Mouse (Mus musculus) midbrain, embryonic 13.5 days (tissue): Measurements from ENCODE around the gene Suds3. TPM values are rescaled to one million over a fixed set of nuclear protein-coding genes. Genes with fewer than 3 reads are reported as not detected.
A peak's percentile ranks its signal among the peaks of the same experiment; 100 is the strongest.

Source experiments
- ATAC-seq: fragments of 200-750 bp; cut with Nextera tagmentation; 2 replicates; pipeline ENCODE4 v1.8.0; 2017; ENCODE audit warnings: mild to moderate bottlenecking, moderate TSS enrichment, moderate library complexity
- H3K27ac ChIP-seq: fragments of 300-500 bp; sonication (generic); 2 replicates; pipeline ENCODE4 v1.5.1; 2015; ENCODE audit warnings: inconsistent platforms, mild to moderate bottlenecking, moderate library complexity
- H3K27me3 ChIP-seq: fragments of 300-500 bp; sonication (generic); 2 replicates; pipeline ENCODE4 v1.6.1; 2015; ENCODE audit warnings: mild to moderate bottlenecking, inconsistent platforms
- H3K36me3 ChIP-seq: fragments of 300-500 bp; sonication (generic); 2 replicates; pipeline ENCODE4 v1.6.1; 2015; ENCODE audit warnings: mild to moderate bottlenecking, inconsistent platforms
- H3K4me1 ChIP-seq: fragments of 300-500 bp; sonication (generic); replicated peaks from 2 replicates; pipeline ENCODE4 v1.6.1; 2015; ENCODE audit warnings: inconsistent platforms
- H3K4me2 ChIP-seq: fragments of 300-500 bp; sonication (generic); replicated peaks from 2 replicates; pipeline ENCODE4 v1.6.1; 2015; ENCODE audit warnings: moderate library complexity, mild to moderate bottlenecking, inconsistent platforms
- H3K4me3 ChIP-seq: fragments of 300-500 bp; sonication (generic); replicated peaks from 2 replicates; pipeline ENCODE4 v1.5.1; 2015; ENCODE audit warnings: mild to moderate bottlenecking, inconsistent platforms
- H3K9ac ChIP-seq: fragments of 300-500 bp; sonication (generic); replicated peaks from 2 replicates; pipeline ENCODE4 v1.6.1; 2015; ENCODE audit warnings: mild to moderate bottlenecking, inconsistent platforms
- H3K9me3 ChIP-seq: fragments of 300-500 bp; sonication (generic); 2 replicates; pipeline ENCODE4 v1.6.1; 2016; ENCODE audit warnings: mild to moderate bottlenecking, inconsistent platforms
- WGBS: fragments of 180-500 bp; shearing (Covaris S2); methylation state at CpG from one replicate; pipeline ENCODE4 v1.1.7; 2015; 5-methylcytosine and 5-hydroxymethylcytosine counted together
- polyA plus RNA-seq: library from polyadenylated mRNA; unstranded; fragments of >200 nt; fragmentation: Nextera tagmentation; extraction: Ambion mirVana; gene quantifications from 2 replicates; pipeline ENCODE4 v1.2.1, GENCODE M21; 2015

Gene Suds3
- polyA plus RNA-seq, 1 experiment from 2014 or later: 90.1 TPM

DNA sequence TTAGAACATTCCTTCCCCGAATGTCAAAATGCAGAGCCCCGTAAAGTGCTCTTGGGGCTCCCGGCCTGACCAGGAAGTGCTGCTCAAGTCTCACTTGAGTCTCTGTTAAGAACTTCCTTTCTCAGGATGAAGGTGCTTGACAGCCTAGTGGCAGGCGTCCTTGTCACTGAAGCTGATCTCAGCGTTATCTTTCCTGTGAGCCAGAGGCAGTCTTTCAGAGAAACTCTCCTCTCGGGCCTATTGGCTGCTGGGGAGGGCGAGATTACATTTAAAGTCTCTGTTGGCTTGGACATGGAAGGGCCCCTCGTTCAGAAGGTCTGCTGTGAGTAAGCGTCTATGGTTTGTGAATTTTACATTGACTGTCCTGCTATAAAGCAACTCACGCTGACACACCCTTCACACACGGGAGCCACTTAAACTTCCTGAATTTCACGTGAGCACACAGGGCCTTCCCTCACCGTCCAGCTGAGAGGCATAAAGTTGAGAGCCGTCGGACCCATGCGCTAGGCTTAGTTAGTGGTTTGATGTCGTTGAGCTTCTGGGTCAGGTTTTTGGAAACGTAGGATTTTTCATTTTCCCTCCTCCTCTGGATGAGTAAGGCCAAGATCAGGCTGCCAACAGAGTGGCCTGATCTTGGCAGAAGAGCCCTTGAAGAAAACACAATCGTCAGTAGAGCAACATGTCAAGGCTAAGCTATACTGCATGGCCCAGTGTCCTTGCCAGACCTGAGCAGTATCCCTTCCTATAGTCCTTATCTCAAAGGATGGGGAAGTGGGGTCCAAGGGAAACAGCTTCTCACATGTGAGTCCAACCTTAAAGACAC, 18.4 kb upstream of the Suds3 start:
- 81% methylated on average over 19 of the region's 19 CpGs for whole genome bisulfite sequencing
- Histone ChIP-seq H3K27me3 (no peaks in the 10 kb centered on the region), H3K9me3 (no peaks in the 10 kb centered on the region), H3K9ac (no peak overlapping the region), H3K27ac (no peak overlapping the region), H3K4me1 (peaks cover 12% of the 10 kb centered on the region), H3K4me2 (no peak overlapping the region), H3K4me3 (no peak overlapping the region), H3K36me3 (no peaks in the 10 kb centered on the region)
- ATAC-seq: no peak

DNA sequence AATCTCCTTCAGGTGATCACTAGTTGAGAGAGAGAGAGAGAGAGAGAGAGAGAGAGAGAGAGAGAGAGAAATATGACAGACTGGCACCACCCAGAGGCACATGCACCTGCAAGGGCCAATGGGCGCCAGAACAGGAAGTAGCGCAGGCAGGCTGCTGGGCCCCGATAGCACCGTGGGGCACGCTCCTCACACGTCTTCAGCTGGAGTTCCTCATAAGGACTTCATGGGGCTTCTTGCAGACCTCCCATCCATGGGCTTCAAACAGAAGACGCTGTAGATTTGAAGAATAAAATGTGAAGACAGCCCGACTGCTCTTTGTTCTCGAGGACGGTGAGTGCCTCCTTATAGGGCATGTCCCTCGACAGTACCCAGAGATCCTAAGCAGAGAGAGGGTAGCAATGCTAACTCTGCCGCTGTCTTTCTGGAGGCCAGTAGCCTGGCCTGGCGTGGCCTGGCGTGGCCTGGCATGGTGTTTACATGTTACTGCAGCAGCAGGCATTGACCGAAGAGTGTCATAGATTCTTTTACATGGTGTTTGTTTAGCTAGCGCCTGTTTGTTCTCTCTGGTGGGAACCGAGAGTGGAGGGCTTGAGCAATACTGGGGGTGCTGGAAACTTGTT, 17.6 kb upstream of the Suds3 start:
- WGBS: 91% methylated on average over 17 of the region's 17 CpGs
- no peak for ATAC-seq
- H3K9ac ChIP-seq: no peak overlapping the region
- no peaks in the 10 kb centered on the region for H3K9me3 ChIP-seq
- H3K4me2 ChIP-seq: no peak overlapping the region
- peaks cover 12% of the 10 kb centered on the region for H3K4me1 ChIP-seq
- no peaks in the 10 kb centered on the region for H3K36me3 ChIP-seq
- H3K4me3 ChIP-seq: no peak overlapping the region
- H3K27ac ChIP-seq: no peak overlapping the region
- H3K27me3 ChIP-seq: no peaks in the 10 kb centered on the region

DNA sequence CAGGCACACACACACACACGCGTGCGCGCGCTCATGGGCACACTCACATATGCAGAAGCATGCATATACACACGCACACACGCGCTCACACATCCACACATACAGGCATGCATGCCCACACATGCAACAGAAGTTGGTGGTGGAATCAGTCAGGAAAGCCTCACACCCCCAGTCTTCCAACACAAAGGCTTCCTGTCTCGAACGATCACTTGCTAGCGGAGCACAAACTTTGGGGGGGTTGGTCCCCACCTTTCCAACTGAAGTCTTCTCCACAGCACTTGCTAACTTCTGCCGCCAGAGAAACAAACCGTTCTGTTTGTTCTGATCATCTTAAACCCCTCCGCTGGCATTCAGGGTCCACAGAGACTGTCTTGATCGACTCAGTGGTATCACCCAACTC, 14.8 kb upstream of the Suds3 start:
- Histone ChIP-seq H3K27me3 (no peaks in the 10 kb centered on the region), H3K4me2 (no peak overlapping the region), H3K27ac (no peak overlapping the region), H3K9ac (no peak overlapping the region), H3K36me3 (no peaks in the 10 kb centered on the region), H3K9me3 (no peaks in the 10 kb centered on the region), H3K4me1 (peaks cover 8% of the 10 kb centered on the region), H3K4me3 (no peak overlapping the region)
- no peak for ATAC-seq
- 96% methylated on average over 15 of the region's 15 CpGs for WGBS

DNA sequence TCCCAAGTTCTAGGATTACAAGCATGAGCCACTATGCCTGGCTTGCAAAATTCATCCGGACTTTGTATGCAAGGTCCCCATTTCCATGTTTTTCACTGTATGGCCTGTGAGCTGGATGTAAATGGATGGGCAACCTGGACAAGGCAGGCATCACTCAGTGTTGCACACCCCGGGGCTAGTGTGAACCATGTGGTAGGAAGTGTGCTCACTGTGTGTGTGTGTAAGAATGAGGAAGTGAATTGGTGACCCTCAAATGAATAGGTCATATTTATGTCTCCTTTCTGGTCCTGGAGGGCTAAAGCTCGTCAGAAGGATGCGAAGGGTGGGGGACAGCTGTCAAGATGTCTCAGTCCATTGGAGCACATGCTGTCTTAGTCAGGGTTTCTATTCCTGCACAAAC, 11.1 kb upstream of the Suds3 start:
- Histone ChIP-seq H3K27me3 (peaks cover 5% of the 10 kb centered on the region; the same call in 1 of the 2 replicates), H3K9ac (no peak overlapping the region), H3K4me3 (no peak overlapping the region), H3K4me1 (no peaks in the 10 kb centered on the region), H3K4me2 (no peak overlapping the region), H3K9me3 (no peaks in the 10 kb centered on the region), H3K36me3 (no peaks in the 10 kb centered on the region), H3K27ac (no peak overlapping the region)
- WGBS: 88% methylated on average over 4 of the region's 4 CpGs
- no peak for ATAC-seq

DNA sequence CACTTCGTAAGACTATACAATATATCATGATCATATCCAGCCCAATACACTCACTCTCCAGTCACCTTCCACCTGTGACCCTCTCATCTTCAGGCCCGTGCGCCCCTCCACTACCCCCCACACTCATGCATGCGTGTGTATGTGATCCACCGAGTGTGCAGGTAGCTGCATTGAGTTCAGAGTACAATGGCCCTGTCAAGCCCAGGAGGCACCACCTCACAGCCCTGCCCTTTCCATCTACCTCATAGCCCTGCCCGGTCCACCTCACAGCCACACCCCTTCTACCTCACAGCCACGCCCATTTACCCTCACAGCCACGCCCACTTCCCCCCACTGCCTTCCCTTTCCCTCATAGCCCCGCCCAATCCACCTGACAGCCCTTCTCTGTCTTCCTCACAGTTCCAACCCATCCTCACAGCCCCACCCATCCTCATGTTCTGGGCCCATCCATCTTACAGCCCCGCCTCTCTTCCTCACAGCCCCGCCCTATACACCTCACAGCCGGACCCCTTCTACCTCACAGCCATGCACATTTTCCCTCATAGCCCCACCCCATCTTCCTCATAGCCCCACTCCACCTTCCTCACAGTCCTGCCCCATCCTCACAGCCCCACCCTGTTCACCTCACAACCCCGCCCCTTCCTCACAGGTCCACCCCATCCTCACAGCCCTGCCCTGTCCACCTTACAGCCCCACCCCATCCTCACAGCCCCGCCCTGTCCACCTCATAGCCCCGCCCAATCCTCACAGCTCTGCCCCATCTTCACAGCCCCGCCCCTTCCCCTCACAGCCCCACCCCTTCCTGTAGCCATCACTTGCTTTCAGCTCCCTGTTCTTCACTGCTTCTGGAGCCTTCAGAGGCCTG, 9.8 kb upstream of the Suds3 start:
- Histone ChIP-seq H3K27me3 (peaks cover 16% of the 10 kb centered on the region), H3K9me3 (no peaks in the 10 kb centered on the region), H3K4me1 (peaks cover 11% of the 10 kb centered on the region), H3K27ac (no peak overlapping the region), H3K9ac (no peak overlapping the region), H3K36me3 (no peaks in the 10 kb centered on the region), H3K4me2 (no peak overlapping the region), H3K4me3 (no peak overlapping the region)
- 79% methylated on average over 16 of the region's 16 CpGs for WGBS
- ATAC-seq: peak; percentile 53; the same call in 1 of the 2 replicates

DNA sequence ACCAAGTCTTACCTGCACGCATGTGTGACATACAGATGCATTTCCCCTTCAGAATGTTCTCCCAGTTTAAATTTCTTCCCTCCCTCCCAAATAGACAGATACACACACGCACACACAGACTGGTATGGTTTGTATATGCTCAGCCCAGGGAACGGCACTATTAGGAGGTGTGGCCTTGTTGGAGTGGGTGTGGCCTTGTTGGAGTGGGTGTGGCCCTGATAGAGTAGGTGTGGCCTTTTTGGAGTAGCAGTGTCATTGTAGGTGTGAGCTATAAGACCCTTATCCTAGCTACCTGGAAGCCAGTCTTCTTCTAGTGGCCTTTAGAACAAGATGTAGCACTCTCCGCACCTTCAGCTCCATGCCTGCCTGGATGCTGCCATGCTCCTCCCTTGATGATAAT, 7.9 kb upstream of the Suds3 start:
- Histone ChIP-seq H3K4me1 (peaks cover 19% of the 10 kb centered on the region), H3K36me3 (no peaks in the 10 kb centered on the region), H3K27me3 (peaks cover 16% of the 10 kb centered on the region), H3K9me3 (no peaks in the 10 kb centered on the region), H3K9ac (no peak overlapping the region), H3K4me2 (no peak overlapping the region), H3K27ac (no peak overlapping the region), H3K4me3 (no peak overlapping the region)
- no peak for ATAC-seq
- WGBS: 90% methylated on average over 4 of the region's 4 CpGs

DNA sequence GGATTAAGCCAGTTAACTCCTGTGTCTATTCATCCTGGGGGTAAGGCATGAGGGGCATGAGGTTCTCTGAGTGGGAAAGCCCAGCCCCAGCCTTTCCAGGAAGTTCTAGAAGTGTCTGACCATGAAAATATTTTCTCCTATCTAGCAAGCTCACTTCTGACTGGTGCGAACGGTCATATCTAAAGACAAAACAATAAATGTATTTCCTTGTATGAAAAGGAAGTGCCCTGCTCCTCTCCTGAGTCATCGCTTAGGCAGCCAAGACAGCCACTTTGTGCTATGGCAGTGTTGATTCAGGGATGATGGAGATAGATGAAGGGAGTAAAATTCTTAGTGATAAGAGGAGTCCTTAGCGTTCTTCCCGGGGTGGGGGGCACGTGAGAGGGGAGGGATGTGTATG, 7.2 kb upstream of the Suds3 start:
- Histone ChIP-seq H3K36me3 (no peaks in the 10 kb centered on the region), H3K27ac (no peak overlapping the region), H3K4me1 (peaks cover 20% of the 10 kb centered on the region), H3K27me3 (peaks cover 16% of the 10 kb centered on the region), H3K9me3 (no peaks in the 10 kb centered on the region), H3K9ac (no peak overlapping the region), H3K4me2 (no peak overlapping the region), H3K4me3 (no peak overlapping the region)
- 92% methylated on average over 6 of the region's 6 CpGs for WGBS
- no peak for ATAC-seq

DNA sequence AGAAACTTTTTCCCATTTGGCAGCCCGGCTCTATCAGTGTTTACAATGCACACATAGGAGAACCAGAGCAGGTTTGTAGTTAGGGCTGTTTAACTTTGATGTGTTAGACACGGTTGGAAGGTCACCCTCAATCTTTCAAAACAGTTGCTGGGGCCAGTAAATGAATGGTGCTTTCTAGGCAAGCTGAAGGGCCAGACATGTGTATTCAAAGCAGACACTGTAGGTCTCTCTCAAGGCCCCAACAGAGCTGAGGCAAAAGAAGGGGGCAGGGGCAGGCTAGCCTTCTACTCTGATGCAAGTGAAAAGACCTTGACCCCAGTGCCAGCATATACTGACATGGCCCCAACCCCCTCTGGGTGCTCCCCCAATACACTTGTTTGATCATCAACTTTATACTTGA, 5.7 kb upstream of the Suds3 start:
- Histone ChIP-seq H3K4me2 (peak overlapping the region; percentile 93), H3K9me3 (no peaks in the 10 kb centered on the region), H3K27me3 (peaks cover 16% of the 10 kb centered on the region), H3K9ac (no peak overlapping the region), H3K36me3 (no peaks in the 10 kb centered on the region), H3K27ac (no peak overlapping the region), H3K4me1 (peaks cover 20% of the 10 kb centered on the region), H3K4me3 (peak overlapping the region; percentile 76; the same call in 1 of the 2 replicates)
- no peak for ATAC-seq
- 2% methylated on average over 2 of the region's 2 CpGs for WGBS

DNA sequence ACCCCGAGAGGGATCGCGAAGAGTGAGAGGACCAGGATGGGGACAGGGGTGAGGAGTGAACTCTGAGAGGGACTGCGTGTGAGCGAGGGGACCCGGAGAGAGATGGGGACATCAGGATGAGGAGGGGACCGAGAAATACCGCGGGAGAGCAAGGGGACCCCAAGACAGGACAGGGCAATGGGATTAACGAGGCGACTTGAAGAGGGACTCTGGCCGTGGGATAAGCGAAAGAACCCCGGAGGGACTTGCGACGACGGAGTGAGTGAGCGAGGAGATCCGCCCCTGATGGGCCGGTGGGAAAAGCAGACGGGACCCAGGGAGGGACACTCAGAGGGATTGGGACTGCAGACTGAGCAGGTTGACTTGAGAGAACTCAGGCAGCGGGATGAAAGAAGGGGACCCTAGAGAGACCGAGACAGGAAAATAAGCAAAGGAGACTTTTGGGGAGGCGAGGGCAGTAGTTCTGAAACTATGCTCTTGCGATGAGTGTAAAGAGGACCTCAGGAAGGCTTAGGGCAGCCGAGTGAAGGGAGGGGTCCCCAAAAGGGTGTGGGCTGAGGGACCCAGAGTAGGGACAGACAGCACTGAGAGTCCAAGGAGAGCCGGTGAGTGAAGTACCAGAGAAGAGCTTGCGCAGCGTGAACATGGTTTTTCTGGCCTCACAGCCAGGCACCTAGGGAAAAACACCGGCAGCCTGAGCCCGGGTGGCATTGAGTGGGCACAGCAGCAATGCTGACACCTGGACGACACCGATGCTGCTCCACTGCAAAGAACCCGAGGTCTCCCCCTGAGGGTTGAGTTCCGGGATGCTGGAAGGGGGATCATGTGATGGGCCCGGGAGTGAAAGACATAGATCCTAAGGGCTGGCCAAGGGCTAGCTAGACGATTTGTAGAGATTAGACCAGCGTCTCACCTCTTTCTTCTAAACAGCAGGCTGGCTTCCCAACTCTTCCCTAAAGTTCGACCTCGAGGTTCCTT, 4.9 kb upstream of the Suds3 start:
- H3K9ac ChIP-seq: peak overlapping the region; percentile 70
- H3K4me3 ChIP-seq: peak overlapping the region; percentile 76
- H3K36me3 ChIP-seq: no peaks in the 10 kb centered on the region
- no peaks in the 10 kb centered on the region for H3K9me3 ChIP-seq
- WGBS: 1% methylated on average over 40 of the region's 40 CpGs
- H3K27ac ChIP-seq: no peak overlapping the region
- peak overlapping the region; percentile 93 for H3K4me2 ChIP-seq
- ATAC-seq: peak; percentile 67; the same call in 1 of the 2 replicates
- H3K27me3 ChIP-seq: peaks cover 16% of the 10 kb centered on the region
- peaks cover 23% of the 10 kb centered on the region for H3K4me1 ChIP-seq

DNA sequence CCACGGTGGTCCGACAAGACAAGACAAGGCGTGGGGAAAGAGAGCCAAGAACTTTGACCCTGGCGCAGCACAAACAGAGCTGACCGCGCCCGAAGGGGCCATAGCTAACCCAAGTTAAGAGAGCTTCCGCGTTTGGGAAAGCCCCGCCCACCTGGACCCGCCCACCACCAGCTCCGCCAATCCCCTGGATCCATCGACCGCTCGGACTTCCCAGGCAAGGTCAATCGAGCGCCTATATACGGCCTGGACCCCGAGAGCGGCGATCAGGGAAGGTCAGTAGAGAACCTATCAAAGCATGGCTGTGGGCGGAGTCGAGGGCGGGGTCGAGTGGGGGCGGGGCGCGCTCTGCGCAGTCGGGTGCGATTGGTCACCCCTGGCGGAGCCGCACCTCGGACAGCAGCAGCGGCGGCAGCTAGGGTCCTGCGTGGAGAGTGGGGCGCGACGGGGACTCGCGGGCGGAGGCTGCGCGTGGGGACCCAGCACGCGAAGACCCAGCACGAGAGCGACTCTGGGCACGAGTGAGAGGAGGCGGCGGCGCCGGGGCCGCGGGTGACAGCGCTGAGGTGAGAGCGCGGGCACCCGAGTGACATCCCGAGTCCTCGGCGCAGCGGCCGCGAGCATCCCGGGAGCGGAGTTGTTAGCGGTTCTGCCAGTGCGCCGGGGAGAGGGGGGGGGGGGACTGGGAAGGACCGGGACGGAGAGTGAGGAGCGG, 4.0 kb upstream of the Suds3 start, which contains the start of gene Taok3:
TSS of gene Taok3 (plus strand) at position 353 of the 712 bp plus-strand sequence.
- H3K4me2 ChIP-seq: peak within 1 kb of the TSS; percentile 93
- H3K9ac ChIP-seq: peak within 1 kb of the TSS; percentile 70
- H3K36me3 ChIP-seq: no peaks in the 10 kb centered on the region
- peak within 1 kb of the TSS; percentile 76 for H3K4me3 ChIP-seq
- H3K27me3 ChIP-seq: peaks cover 16% of the 10 kb centered on the region
- ATAC-seq: peak; percentile 91
- WGBS: 1% methylated on average over 74 of the region's 74 CpGs
- H3K27ac ChIP-seq: no peak within 1 kb of the TSS
- H3K9me3 ChIP-seq: no peaks in the 10 kb centered on the region
- peaks cover 26% of the 10 kb centered on the region for H3K4me1 ChIP-seq
